Mouse (Mus musculus) adrenal gland, adult 8-10 months (tissue): ENCODE results near the gene Nelfcd. TPM values are rescaled to one million over a fixed set of nuclear protein-coding genes. Genes with fewer than 3 reads are reported as not detected.

Experiments used
- DNase-seq: peaks from one replicate; pipeline ENCODE4 v3.0.0; 2022
- total RNA-seq, 4 experiments: library from RNA; stranded (reverse); gene quantifications; 2 replicates each; pipeline ENCODE4 v1.2.4; 2022

Nelfcd gene
- 10 to 100 TPM; 63.0 to 72.5 (median 65.3) TPM for total RNA-seq

DNA sequence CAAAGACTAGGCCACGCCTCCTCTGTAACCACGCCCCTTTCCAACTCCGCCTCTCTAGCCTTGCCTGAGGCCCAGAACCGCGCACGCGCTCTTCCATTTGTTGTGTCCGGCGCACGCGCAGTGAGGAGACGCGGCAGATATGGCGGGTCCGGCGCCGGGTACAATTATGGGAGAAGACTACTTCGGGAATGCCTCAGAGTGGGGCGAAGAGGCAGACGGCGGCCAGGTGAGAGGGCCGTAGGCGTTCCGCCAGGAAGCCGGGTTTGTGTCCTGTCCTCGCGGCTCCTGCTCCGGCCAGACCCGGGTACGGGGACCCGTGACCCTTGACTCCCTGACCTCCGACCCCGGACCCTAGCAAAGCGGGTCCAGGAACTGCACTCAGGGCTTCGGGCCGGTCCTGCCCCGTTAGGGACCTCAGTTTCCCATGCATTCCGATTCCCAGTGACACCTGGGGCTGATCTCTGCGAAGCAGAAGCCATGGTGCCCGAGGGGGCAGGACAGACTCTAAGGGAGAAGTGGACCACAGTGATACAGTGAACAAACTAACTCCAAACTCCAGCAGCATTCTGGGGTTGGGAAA lies at the start of gene Nelfcd:
TSS of gene Nelfcd (plus strand) at position 74 of the 580 bp plus-strand sequence.
- DNase-seq = peak; percentile 93

DNA sequence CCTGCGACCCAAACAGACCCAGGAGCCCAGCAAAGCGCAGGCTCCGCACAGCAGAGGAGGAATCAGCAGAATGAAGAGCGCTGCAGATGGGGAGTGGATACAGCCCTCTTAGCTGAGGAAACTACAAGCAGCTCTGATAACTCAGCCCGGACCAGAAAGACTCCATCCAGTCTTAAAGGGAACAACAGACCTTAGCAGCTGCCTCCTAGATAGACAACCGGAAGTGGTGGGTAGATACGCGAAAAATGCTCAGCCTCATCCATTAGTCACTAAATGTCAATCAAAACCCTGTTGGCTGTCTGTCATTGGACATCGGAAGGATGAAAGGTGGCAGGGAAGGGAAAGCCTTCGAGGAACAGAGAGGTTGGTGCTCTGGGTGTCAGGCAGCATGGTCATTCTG lies 49.0 kb upstream of the Nelfcd start:
- no peak for DNase-seq

DNA sequence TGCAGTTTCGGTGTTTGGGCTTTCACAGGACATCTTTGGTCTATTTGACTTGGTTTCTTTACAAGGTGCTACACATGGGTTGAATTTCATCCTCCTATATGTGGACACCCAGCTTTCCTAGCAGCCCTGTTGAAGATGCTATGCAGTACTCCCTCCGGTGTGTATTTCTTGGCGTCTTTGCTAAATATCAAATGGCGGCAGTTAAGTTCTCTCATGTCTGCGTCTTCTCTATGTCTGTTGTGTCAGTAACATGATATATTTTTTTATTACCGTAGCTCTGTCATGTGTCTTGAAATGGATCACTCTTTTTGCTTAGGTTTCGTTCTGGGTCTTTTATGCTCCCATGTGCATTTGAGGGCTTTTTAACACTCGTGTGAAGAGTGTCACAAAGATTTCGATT lies 34.6 kb upstream of the Nelfcd start:
- DNase-seq = no peak

DNA sequence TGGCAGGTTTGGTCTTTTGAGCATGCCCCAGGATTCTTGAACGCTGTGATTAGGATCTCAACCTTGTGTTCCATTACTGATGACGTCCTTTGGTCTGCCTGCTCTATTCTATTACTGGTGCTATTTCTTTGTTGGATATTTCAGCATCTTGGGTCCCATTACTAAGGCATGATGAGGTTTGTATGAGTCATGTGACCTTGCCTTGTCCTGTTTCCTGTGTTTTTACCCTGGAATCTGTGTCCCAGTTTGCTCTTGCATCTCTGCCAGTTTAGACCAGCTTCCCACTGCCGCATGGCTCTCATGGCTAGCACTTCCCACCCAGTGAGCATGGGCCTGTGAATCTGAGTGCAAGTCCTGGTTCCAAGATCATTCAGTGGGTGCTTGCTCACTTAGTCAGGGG lies 23.7 kb upstream of the Nelfcd start:
- no peak for DNase-seq

DNA sequence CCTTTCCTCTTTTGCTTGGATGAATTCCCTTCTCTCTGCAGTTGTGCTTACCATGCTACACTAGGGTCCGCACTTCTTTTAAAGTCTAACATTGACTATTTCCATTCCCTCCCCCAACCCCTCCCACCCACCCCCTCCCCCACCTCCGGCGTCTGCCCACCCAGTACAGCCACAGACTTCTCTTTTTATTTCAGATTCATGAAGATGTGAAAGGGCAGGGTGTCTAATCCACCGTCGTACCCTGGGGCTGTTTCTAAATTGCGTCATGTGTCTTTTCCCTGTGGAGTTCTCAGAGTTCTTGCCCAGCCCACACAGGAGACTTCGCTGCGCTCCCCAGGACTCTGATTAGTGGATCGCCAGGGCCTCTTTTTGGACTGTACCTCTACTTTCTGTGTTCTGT lies 23.1 kb upstream of the Nelfcd start:
- no peak for DNase-seq

DNA sequence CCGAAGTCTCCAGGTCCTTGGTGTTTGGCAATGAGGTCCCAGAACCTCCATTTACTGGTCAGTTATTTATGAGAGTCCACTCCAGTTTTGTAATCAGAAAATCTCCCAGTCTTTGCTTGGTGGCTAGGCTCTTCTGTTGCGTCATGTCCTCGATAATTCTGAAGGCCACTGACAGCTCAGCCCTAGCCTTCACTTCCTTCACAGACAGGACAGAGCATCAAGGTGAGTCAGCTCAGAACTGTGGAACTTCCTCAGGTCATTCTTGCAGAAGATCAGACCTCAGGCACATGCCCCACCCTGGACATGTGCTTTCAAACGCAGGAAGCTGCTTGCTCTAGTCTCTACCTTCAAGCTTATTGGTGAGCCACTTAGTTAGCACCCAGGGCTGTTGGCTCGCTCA lies 22.2 kb upstream of the Nelfcd start:
- DNase-seq = peak; percentile 79

DNA sequence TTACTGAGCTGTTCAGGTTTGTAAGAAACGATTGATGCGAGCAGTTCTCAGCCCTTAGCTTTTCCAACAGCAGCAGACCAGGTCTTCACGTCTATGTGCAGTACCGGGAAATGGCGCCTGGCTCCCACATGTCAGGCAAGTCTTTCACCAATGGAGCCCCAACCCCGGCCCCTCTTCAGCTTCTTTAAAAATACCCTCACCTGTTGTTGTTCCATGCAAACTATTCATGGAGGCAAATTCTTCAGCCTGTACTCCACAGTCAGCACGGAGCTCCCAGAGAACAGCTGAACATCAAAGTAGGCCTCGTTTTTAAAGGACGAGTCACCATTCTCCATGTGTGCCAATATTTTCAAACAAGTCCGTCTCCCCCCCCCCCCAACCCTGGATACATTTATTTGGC lies 19.0 kb upstream of the Nelfcd start:
- DNase-seq = no peak

DNA sequence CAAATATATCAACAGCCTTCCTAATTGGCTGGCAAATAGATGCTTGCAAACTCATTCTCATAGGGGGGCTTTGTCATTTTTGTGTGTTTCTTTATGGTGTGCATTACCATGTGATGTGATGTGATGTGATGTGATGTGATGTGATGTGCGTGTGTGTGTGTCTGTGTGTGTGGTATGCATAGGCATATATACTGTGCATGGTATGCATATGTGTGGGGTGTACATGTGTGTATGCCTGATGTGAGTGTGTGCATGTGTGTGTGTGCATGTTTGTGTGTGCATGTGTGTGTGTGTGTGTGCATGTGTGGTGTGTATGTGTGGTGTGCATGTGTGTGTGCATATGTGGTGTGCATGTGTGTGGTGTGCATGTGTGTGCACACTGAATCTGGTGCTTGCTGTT lies 18.5 kb upstream of the Nelfcd start:
- DNase-seq = no peak

DNA sequence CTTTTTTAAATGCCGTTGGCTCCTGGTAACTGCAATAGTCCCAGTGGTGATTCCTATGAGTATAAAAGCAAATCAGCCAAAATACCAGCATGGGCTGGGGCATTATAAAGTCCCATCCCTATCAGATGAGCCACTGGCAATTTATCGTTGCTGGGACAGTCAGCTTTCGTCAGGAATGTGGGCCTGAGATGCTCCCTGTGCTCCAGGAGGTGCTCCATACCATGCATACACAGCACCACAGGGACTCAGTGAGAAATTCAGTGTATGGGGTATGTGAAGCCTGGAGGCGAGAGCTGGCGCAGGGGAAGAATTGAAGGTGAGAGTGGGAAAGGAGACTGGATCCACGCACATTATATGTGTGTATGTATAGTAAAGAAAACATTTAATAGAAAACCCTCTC lies 17.7 kb upstream of the Nelfcd start:
- DNase-seq = no peak

DNA sequence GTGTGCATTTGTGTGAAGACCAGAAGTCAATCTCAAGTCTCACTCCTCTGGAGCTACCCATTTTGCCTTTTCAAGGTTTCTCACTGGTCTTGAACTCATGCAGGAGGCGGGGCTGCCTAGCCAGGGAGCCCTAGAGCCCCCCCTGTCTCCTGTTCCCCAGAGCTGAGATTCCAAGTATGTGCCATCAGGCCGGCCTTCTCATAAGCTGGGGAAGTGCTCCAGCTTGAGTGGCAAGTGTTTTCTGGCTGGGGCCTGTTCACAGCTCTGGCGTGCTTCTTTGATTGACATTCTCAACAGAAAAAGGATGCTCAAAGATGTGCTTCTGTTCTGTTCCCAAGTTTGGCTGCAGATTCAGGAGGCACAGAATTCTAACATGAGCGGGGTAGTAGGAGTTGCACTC lies 15.2 kb upstream of the Nelfcd start:
- no peak for DNase-seq

DNA sequence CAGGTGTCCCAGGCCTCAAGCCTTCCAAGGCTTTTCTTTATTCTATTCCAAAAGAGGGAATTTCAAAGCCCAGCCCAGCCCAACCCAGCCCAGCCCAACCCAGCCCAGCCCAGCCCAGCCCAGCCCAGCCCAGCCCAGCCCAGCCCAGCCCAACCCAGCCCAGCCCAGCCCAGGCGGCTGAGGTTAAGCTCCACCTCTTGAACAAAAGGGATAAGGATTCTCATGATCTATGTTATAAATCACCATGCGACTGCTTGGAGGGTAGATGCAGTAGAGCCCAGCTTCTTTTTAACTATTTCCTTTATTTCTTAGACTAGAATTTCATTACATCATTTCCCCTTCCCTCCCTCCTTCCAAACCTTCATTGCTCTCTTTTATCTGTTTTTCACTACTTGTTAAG lies 5.4 kb upstream of the Nelfcd start:
- no peak for DNase-seq

DNA sequence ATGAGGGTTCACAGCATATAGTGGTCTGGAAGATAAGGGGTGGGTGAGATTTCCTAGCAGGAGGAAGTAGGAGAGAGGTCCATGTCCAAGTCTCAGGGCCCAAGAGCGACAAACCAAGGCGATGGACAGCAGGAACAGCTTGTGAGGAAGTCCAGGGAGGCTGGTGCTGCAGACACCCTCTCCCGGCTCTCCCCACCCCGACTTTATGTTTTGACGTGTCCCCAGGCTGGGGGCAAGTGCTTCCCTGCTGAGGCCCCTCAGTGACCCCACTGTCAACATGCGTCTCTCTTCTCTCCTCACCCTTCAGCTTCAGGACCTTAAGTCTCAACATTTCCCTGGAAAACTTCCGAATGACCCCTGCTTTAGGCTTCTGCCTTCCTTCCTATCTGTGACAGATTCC lies 2.5 kb upstream of the Nelfcd start:
- DNase-seq = no peak

DNA sequence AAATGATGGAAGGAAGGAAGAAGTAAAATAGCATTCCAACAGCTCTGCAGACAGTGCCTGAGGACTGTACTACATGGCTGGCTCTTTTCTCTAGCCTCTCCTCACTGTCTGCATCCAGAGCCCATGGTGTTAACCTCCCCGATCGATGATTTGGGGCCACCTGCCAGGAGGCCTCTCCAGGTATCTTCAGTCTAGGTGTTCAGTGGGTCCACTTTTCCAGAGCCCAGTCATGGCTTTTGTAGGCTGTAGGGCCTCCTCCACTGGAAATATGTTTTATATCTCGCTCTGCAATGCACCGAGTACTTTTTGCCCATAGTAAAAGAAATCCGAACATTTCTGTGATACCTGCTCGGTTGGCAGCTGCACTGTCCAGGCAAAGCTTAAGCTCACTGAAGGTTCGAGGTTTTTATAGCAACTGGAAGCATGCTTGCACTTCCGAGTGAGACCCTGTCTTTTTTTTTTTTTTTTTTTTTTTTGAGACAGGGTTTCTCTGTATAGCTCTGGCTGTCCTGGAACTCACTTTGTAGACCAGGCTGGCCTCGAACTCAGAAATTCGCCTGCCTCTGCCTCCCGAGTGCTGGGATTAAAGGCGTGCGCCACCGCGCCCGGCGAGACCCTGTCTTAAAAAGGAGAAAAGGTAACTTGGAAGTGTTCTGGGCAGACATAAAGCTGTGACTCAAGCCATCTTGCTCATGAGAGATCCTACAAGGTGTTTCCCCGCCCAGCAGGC lies 438 bp upstream of the Nelfcd start:
- no peak for DNase-seq

DNA sequence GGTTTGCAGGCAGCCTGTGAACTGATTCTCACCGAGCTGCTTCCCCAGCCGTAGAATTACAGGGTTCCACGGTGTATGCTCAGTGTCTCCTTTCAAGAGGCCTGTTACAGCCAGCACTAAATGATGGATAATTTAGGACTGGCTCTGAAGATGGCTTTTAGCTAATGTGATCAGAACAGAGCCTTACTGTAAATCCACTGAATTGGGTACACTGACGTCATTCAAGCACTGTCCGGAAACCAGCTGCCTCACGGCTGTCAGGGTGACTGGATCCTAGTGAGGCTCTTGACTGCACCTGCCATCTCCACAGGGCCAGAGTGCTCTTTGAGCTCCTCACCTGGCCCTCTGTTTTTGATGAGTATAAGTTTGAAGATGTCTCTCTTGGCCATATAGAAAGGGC lies 5.5 kb downstream of the Nelfcd start:
- DNase-seq = no peak

DNA sequence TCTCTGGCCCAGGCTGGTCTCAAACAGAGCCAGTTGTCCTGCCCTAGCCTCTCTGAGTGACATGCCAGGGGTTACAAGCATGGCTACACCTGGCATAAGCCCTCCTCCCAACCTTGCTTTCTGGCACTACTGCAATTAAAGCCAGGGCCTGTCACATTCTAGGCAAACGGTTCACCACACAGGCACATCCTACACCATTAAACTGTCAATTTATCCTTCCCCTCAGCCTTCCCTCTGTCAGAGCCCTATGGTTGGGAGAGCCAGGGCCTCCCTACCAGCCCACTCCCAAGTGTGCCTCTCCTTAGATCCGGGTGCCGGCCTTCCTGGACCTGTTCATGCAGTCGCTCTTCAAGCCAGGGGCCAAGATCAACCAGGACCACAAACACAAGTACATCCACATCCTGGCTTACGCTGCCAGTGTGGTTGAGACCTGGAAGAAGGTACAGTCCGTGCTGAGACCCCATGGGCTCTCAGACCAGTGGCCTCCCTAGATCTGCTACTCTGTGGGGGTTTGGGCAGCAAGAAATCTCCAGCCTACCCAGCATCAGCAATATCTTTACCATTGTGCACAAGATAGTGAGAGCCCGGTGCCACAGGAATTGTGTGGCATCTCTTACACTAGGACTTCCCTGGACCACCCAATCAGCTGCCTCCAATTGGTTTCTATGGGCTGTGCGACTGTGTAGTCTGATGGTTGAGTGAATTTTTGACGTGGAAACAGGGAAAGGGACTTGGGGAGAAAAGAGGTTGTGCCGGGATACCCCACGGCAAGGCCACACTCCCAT lies 8.9 kb downstream of the Nelfcd start:
- DNase-seq = no peak

DNA sequence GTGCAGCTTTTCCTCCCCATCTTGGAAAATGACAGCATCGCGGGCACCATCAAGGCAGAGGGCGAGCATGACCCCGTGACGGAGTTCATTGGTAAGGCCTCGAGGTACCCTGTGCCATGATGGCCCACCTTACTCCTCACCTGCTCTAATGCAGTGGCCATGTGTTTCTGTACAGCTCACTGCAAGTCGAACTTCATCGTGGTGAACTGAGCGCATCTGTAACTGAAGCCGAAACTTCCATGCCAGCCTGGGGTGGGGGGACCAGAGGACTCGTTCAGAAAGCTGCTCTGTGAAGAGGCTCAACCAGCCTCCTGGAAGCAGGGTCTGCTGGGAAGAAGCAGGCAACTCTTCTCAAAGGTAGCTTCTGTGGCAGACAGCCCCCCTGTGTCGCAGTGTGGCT lies 11.3 kb downstream of the Nelfcd start:
- DNase-seq = no peak

DNA sequence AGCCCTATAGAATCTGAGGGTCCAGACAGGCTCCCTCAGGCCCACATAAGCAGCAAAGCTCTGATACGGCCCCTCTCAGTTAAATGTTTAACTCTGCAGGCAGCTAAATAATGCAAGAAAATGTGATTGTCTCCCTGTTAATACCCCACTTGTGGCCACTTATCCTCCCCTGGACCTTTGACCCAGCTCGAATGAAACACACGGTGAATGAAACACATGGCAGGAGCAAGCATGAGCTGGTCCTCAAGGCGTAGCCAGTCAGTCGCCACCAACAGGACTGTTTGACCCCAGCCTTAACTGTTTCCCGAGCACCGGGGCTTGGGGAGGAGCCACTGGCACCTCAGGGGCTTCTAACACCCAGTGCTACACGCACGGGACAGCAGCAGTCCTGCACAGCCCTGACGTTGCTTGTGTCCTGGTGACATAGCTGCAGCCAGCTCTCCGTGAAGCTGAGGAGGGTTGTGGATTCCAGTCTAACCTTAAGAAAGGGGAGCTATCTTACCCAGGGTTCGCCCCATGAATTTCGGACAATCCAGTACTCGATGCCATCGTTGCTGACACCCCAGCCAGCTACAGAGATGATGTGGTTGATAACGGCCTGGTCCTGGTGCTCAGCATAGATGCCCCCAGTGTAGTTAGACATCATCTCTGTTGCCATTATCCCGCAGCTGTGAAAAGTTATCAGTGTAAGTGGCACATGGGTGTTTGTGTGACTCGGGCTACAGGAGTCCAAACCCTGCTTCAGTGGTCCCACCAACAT lies 12.7 kb downstream of the Nelfcd start:
- DNase-seq = no peak

DNA sequence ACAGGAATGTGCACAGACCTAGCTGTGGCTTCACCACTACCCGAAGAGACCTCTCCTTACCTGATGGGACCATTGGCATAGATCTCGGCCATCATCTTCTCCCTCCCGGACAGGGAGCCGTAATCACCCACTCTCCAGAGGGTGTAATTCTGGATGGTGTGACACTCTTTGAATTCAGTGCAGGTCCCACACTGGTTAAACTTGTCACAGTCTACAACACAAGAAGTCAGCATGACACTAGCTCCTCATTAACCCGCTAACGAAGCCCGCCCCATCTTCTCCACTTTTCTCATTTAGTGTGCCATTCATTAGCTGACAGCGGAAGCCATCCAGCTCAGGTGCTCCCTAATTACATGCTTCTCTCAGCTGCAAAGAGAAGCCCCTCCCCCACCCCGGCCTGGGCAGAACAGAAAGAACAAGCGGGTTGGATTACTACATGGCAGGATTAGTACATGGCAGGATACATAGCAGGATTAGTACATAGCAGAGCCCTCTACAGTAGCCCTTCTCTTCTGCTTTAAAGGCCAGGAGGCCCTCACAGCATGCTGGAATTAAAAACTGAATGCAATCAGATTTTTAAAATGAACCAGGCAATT lies 13.5 kb downstream of the Nelfcd start:
- no peak for DNase-seq

DNA sequence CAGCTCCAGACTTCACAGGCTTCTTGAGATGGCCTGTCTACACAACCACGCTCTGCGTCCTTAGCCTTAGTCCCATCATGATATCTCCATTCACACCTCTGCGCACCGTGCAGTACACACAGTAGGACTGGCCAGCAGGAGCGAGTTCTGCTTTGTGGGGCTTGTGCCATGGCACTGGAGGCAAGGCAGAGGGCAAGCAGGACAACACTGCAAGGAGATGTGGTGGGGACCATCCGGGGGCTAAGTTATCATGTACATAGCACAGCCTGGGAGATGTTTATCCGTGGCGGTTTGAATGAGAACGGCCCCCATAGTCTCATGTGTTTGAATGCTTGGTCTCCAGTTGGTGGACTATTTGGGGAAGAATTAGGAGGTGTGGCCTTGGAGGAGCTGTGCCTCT lies 19.3 kb downstream of the Nelfcd start:
- no peak for DNase-seq

DNA sequence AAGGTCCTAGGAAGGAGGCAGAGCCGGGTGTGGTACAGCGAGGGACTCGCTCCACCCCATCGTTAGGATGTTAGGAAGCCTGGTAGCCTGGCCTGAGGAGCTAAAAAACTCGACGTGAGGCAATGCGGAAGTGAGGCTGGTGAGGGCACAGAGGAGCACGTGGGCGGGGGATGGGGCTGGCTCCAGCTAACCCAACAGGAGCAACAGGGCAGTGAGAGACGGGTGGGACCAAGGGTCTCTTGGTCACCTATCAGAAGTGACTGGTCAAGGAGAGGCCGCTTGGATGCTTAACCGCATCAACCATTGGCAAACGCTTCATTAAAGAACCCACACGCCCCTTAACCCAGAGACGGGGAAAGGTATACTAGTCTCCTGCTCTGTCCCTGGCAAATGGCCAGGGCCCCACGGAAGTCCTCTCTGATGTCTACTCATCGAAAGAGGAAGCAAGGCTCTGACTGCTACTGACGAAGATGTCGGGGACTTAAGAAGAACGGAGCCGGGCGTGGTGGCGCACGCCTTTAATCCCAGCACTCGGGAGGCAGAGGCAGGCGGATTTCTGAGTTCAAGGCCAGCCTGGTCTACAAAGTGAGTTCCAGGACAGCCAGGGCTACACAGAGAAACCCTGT lies 20.6 kb downstream of the Nelfcd start:
- no peak for DNase-seq

DNA sequence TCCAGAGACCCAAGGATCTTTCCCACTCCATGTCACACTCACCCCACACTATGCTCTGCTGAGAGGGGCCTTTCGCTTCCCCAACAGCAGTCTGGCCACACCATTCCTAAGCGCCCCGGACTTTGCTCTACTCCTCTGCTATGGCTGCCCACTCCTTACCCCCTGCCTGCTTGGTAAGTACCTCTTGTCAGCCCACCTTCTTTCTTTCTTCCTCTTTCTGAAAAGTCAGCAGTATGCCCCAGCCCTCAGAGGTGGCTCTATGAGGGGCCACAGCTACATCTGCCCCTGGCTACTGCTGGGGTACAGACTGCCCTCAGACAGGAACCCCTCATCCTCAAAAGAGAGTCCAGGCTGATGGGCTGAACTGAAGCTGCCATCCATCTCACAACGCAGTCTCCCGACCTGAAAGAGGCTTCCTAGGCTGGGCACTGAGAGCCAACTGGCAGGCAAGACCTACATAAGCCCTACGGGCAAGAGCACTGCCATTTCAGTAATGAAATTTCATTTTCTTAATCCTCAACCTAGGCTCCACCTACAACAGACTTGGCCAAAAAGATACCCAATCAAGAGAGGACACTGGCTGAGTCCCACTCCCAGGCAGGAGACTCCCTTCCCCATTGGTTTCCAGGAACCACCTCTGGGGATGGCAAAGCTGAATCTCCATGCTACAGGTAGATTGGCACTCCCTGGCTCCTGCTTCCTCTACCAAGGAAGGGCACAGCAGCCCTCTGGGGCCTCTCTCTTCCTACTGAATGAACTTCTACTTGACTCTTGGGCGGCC lies 21.5 kb downstream of the Nelfcd start:
- DNase-seq = no peak

DNA sequence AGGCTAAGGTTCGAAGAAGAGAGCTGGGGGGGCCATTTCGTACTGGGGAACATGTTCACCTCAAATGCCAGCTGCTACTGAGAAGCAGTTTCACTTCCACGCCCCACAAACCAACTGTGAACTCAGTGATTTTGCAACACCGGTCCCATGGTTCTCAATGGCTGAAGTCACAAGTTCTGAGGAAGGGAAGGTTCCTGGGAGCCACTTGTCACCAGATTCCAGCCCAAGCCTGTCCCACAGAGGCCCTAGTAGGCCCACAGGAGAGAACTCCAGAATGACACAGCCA lies 22.0 kb downstream of the Nelfcd start:
- DNase-seq = no peak
